Mouse (Mus musculus) mouse trophoblast stem cell (cell line): ENCODE results near the gene Ddn.

ENCODE experiments used
- in situ Hi-C, 2 experiments: fragments of 300-500 bp; cut with MseI, MboI; formaldehyde crosslinking; loops; 2 replicates in 1 of 2; 3 replicates in 1 of 2; pipeline ENCODE4 v1.15.1; 2025

Ddn gene

DNA sequence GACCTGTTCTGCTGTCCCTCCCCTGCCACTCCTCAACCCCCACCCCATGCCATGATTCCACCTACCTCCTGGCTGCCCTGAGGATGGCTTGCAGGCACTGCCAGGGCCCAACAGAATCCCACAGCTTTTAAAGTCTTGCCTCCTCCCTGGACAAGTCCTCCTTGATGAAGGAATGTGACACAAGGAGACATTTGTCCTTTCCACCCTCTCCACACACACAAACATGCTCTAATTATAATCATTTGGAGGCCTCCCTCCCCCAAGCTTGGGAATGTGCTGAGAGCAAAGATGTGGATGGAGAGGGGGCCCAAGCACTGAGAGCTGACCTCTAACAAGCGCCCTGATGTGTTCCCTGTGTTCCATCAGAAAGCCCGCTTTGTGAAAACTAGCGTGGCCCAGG lies at the start of gene Ddn:
TSS of gene Ddn (minus strand) at position 101 of the 400 bp plus-strand sequence.
- in situ Hi-C loops, result no loop called here

DNA sequence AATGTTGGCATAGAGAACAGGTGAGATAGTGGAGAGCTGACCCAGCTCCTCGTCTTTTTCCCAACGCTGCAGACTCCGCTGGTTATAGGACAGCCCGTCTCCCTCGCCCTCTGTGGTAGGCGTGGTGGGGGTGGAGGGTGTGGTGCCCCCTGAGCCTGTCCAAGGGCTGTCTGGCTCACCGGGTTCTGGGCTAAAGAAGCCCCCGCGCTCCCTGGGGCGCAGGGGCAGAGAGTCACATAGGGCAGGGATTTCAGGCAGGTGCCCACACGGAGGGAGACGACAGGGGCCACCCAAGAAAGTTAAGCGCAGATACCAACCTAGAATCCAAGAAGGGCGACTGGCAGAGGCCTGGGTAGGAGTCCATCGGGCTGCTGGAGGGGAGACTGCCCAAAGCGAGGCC lies 44.9 kb upstream of the Ddn start:
- in situ Hi-C loops, result no loop called here

DNA sequence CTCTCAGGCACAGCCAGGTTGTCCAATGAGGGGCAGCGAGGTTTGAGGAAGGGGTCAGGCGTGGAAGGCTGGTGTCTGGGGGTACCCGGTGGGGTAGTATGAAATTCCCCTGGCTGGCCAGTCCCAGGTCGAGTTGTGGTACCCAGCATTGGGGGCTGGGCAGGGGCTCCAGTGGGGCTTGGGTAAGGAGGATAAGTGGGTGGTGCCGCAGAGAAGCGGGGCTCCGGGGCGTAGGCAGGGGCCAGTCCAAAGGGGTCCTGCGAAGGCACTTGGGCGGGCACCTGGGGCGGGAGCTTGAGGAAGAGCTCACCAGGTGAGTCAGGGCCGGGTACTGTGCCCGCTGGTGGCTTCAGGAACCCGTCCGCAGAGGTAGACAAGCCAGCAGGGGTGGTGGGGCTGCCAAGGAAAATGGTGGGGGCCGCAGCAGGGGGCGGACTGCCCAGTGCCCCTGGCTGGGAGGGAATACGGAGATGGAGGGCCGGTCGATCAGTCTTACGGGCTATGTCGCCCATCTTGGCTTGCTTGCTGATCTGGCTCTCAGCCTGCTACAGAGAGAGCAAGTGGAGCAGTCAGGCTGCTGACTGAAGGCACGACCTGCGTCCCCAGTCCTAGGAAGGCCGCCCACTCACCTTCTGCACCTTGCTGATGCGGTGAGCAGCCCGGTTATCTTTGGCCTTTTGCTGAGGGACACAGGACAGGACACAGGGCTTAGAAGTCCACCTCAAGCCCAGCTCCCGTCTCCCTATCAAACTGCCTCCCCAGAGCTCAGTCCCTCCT lies 44.1 kb upstream of the Ddn start:
- in situ Hi-C loops, result no loop called here

DNA sequence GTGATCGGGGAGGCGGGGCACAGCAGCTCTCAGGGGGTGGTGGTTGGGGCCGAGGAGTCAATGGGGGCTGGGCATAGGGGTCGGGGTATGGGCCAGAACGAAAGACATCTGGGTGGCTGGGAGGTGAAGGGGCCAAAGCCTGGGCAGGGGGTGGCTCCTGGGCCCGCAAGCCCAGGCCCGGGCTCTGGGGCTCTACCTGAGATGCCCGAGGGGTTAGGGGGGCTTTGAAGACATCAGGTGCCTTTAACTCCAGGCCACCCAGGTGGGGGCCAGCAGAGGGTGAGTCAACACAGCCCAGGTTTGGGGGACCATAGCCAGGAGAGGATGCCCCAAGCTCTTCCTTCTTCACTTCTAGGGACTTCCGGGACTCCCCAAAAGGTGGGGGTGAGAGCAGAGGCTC lies 43.4 kb upstream of the Ddn start:
- in situ Hi-C loops, result no loop called here

DNA sequence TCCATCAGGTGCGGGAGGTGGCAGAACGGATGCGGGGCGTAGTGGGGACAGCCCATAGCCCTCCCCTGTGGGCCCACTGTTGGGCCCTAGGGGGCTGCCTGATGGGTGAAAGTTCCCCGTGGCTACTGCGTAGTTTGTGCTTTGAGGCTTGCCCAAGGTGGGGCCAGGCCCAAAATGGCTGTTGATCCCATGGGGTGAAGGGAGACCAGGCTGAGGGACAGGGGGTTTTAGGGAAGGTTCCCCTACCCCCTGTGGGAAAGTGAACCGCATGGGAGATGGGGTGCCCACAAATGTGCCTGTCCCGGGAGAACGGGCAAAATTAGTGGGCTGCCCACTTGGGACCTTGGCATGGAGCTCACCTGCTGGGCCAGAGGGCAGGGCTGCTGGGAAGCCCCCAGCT lies 42.8 kb upstream of the Ddn start:
- in situ Hi-C loops, result no loop called here

DNA sequence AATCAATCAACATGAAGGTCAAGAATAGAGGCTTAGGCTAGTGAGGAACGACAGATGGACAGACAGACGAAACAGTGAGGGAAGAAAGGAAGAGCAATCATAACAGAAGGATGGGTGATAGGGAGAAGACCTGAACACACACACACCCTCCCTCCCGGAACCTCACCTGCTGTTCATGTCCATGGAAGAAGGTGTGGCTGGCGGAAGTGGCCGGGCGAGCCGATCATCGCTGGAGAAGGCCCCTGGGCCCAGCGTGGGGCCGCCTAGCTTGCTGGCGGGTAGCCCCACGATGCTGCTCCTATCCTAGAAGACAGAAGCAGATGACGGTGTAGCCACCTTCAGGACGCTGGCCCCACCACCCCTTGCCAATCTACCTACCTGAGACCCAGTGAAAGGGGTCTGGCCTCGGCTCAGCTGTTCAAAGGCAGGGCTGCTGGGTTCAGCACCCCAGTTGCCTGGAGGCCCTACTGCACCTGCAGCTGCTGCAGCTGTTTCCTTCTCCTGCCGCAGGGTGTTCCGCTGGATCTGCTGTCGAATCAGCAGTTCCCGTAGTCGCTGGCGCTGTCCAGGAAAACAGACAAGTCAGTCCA lies 42.0 kb upstream of the Ddn start:
- in situ Hi-C loops, result no loop called here

DNA sequence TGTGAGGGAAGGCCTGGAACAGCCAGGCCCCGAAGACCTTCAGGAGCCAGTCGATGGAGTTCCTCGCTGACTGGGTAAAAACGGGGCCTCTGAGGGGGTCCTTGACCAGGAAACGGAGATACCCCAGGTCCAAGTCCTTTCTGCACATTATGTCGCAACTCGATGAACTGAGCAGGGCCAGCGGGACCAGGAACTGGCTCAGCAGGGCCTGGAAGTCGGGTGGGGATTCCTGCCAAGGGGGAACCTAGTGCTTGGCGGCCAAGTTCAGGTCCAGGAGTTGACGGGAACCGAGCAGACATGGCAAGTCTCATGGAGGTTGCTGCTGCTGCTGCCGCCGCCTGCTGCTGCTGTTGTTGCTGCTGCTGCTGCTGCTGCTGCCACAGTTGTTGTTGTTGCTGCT lies 41.4 kb upstream of the Ddn start:
- in situ Hi-C loops, result no loop called here

DNA sequence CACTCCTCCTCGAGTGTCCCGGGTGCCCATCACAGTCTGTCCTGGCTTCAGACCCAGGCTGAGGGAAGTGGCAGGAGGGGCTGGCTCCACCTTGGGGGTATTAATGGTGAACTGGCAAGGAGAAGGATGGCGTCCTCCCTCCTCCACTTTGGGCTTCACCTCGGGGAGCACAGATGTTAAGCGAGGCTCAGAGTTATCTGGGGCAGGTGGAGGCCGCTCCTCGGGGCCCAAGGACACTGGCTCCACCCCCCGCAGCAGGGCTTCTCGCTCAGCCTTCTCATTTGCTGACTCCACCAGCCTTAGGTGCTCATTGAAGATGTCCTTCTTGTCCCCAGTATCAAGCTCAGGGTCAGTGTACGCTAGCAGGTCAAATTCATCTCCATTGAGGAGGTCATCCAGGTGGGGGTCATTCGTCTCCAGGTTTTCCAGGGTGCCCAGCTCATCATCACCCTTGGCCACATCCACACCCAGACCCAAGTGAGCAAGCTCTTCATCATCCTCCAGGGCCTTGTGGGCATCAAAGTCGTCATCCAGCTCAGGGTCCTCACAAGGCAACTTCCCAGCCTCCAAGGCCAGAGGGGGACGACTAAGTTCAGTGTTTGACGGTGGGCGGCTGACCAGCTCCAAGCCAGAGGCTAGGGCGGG lies 40.8 kb upstream of the Ddn start:
- in situ Hi-C loops, result no loop called here

DNA sequence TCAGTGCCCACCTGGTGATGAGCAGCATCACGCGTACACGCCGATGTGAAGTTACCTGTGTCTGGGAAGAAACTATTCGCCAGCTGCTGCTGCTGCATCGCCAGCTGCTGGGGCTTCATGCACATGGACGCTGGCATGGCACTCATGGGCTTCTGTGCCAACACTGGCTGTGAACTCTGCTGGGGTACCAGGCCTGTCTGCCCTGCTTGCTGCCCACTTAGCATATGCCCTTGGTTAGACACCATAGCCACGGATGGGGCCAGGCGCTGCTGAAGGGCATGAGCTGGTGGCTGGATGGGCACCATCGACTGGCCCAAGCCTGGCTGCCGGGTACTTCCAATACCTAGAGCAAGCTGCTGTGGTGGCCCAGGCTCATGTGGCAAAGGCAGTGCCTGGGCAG lies 39.9 kb upstream of the Ddn start:
- in situ Hi-C loops, result no loop called here

DNA sequence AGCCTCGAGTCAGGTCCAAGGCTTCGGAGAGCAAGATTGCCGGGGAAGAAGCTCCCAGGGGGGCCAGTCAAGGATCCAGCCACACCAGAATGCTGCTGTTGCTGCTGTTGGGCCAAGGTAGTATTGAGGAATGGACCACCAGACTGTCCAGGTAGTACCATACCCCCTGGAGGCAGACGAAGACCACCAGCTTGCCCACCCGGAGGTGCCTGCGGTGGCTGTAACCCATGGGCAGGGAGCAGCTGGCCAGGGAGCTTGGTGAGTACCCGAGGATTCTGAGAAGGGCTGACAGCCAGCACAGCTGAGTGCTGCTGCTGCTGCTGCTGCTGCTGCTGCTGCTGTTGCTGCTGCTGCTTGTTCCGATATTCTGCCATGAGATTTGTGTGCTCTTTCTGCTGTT lies 36.9 kb upstream of the Ddn start:
- in situ Hi-C loops, result no loop called here

DNA sequence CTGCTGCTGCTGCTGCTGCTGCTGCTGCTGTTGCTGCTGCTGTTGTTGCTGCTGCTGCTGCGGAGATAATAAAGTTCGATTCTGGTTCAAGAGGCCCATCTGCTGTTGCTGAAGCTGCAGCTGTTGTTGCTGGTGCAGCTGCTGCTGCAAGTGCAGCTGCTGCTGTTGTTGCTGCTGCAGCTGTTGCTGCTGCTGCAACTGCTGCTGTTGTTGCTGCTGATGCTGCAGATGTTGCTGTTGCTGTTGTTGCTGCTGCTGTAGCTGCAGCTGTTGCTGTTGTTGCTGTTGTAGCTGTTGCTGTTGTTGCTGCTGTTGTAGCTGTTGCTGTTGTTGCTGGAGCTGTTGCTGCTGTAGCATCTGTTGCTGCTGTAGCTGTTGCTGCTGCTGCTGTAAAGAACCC lies 35.9 kb upstream of the Ddn start:
- in situ Hi-C loops, result no loop called here

DNA sequence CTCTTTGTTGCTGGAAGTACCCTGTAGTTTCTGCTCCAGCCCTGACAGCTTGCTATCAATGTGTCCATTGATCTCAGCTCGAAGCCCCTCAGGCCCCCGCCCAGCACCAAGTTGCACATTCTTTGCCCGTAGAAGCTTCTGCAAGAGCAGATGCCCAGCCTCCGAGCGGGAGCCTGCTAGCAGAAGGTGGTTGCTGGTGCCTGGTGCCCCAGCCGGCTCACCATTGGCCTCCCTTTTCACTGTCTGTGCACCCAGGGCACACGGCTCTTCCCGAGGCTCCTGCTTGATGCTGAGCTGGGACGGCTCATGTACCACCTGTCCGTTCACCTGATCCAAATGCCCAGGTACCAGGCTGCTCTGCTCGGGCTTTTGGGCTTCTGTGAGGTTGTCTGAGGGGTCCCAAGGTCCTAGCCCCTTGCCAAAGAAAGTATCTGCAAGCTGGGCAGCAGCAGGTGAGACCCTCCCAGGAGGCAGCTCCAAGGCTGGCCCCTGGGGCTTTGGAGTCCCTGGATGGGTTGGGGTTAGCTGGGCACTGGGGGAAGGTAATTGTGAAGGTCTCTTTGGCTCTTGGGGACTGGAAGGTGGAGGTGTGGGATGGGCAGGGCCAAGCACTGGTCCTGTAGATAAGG lies 34.4 kb upstream of the Ddn start:
- in situ Hi-C loops, result no loop called here

DNA sequence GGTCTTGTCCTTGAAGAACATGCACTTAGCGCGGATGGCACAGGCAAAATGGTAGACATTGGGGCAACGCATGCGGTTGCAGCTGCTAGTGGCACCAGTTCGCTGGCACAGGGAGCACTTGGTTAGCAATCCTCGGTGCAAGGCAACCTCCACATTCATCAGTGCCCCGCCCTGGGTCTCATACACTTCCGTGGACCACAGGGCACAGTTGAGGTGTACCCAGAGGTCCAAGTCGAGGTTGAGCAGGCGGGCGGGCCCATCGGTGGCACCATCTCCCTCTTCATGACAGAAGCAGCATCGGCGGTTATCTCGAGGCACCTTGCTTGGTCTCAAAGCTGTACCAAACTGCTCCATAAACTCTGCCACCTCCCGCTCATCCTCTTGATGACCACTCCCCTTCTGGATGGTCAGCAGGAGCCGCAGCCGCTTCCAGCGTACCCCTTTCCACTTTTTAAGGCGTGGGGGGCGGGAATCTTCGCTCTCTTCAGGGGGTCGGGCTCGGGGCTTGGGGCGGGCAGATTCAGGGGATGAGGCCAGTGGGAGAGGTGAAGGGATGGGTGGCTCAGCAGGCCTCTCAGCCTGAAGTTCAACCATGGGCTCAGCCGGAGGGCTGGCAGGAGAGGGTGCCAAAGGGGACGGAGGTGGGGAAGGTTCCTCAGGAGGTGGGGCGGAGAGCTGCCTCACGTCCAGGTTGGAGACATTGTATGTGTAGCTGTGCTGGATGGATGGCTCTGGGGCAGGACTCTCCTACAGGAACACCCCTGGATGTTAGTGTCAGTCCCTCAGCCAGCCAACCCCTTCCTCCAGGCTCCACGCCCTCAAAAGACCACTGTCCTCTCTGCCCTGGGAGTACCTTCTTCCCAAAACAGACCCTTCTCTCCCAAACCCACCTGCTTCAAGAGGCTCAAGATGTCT lies 30.6 kb upstream of the Ddn start:
- in situ Hi-C loops, result no loop called here

DNA sequence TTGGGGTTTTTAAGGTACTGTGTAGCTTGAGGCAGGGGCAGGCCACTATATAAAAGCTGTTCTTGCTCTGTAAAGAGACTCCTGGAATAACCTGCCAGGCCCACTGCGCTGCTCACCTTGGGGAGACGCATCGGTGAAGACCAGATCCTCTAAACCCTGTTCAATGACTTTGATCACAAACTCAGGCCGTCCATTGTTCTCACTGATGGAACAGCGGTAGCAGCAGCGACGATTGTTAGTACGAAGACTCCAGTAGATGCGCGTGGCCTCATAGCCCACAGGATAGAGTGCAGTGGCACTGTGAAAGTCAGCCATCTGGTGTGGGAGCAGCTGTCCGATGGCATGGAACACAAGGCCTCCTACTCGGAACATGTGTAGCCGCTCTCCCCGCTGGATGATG lies 29.9 kb upstream of the Ddn start:
- in situ Hi-C loops, result no loop called here

DNA sequence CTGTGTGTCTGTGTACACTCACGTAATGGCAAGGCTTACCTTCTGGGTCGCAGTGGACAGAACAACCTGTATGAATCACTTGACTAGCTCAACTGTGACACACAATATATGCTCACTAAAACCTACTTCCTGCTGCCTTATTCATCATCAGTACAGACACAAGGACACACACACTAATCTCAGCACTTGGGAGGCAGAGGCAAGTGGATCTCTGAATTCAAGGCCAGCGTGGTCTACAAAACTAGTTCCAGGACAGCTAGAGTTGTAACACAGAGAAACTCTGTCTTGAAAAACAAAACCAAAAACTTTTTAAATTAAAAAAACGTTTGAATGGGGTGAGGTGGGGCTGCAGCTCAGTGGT lies 28.4 kb upstream of the Ddn start:
- in situ Hi-C loops, result no loop called here

DNA sequence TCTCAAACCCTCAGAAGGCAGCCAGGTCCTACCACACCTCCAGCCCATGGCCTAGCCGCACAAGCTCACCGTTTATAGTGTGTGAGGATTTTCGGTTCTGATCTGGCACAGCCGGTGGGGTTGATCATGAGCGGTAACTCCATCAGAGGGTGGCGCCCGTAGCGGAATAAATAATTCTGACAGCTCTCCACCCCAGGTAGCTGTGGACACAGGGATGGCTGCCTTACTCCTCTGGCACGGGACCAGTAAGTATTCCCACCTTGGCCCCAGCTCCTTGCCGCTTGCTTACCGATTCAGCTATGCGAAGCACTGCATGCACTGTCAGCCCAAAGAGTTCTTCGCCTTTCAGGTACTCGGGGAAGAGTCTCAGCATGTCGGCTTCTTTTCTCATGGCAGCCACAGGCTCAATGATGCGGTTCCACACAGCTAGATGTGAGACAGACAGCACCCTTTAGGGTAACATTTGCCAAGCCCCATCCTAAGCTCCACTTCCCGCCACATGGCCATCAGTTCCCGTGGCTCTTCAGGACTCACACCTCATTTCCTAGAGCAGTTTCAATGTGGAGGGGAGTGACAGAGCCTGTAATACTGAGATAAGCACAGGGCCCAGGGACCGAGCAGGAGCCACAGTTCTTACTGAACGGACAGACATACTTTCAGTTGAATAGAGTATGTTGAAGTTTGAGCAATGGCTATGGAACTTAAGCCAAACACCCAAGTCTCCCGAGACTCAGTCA lies 27.9 kb upstream of the Ddn start:
- in situ Hi-C loops, result no loop called here

DNA sequence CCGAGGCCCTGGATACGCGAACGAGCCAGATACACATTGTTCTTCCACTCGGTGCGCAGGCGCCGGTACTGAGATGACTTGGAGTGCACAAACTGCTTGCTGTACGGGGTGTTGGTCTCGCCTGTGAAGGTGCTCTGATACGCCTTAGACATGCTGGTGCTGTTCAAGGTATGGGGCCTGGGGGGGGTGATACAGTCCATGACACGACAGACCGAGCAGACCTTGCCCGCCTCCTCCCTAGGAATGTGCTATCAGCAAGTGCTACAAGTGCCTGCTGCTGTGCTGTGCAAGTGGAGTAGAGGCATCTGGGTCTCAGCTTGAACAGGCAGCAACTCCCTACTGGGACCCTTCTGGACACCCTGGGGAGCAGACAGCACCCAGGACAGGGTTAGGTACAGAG lies 26.0 kb upstream of the Ddn start:
- in situ Hi-C loops, result no loop called here

DNA sequence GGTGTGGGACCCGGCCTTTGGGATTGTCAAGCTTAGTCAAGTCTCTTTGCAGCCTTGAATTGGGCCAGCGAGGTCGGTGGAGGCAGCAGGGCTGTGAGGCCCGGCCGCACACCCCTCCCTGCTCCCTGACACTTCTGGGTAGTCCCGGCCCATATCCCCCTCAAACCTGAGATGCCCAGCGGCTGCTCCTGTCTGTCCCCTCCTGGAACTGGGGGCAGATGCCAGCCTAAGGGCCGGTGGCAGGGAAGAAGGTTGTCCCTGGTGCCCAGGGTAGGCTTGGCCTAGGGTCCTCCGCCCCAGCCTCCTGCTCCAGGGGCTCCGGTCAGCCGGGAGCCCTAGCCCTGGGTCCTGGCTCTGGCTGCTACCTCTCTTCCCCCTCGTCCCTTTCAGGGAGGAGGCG lies 24.8 kb upstream of the Ddn start:
- in situ Hi-C loops, result no loop called here

DNA sequence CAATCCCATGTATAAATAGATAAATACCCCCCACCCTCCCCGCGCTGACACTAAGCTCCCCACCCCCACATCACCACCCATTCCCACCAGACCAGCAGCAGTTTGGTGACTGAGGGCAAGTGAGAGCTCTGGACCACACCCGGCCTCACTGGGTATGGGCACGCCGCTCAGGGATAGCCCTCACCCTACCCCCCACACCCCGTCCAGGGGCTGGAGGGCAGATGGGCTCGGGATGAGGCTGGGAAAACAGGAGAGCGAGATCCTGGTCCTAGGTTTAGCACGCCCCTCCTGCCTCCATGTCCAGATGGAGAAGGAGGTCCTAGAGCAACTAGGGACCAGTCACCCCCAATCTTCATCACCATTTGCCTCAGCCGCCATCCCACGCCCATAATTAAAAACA lies 24.0 kb upstream of the Ddn start:
- in situ Hi-C loops, result no loop called here

DNA sequence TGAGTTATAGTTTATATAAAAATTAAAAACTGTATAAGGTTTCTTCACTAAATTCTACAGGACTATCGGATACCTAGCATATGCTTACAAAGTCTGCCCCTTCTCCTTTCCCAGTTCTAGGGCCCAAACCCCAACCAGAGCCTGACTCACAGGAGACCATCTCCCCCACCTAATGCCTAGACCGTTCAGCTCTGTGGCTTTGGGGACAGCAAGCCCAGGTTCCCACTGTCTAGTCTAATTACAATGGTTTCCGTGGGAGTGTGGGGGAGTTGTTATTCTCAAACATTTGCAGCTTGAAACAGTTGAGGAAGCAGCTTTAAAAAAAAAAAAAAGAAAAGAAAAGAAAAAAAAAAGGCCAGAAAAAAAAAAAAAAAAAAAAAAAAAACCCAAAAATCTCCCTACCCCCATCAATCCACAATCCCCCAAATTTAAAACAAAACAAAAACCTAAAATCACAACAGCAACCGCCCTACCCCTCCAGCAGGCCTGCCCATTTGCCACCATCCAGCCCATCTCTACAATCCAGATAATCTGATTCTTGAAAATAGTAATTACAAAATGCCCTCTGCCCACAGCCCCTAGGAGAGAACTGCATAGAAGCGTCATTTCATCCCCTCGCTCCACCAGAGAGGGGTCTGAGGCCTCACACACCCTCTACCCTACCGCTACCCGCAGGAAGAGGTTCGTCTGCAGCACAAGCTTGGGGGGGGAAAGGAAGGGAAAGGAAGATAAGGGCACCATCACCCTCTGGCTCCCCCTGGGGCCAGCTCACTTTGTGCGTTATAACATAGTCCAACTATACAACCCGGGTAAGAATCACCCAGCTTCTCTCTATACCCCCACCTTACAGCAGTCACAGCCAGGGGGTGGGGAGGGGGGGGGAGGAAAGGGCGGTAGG lies 23.1 kb upstream of the Ddn start:
- in situ Hi-C loops, result no loop called here
